Mouse (Mus musculus): ENCODE measurements around the gene Kat2b.

DNA sequence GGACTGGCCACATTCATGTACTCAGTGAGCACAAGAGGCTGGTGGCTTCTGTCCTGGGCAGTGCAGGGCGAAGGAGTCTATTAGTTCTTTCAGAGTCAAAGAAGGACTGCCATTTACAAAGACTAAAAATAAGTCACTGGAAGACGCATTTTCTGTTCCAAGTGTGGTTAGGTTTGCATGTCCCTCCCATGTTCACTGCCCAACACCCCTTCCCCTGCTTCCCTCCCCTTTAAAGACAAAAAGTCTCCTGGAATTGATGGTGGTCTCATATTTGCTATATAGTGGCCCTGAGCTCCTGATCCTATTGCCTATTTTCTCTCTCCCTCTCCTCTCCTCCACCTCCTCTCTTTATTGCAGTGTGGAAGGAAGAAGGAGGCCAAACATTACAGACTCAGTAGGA lies 89.3 kb downstream of the Kat2b start:
- TF ChIP-seq CTCF (IDR thresholded peaks at IDR 0.05; ENCODE audit: borderline replicate concordance, extremely low read depth, insufficient read depth, insufficient read length): no peak
- no peak for TF ChIP-seq POLR2A (IDR thresholded peaks at IDR 0.05; ENCODE audit: borderline replicate concordance, extremely low read depth, insufficient read depth, insufficient read length, poor library complexity, severe bottlenecking)
